Mouse (Mus musculus) embryonic fibroblast, embryonic 13.5 days (primary cell): ENCODE measurements around the gene Ank2.

ENCODE experiments used
- CTCF ChIP-seq: IDR thresholded peaks from 2 replicates; pipeline ENCODE4 v1.5.1; 2011; ENCODE audit warnings: mild to moderate bottlenecking, control low read depth, low read length, moderate library complexity, borderline replicate concordance; ENCODE audit not compliant: insufficient read depth
- POLR2A ChIP-seq: IDR thresholded peaks from 2 replicates; pipeline ENCODE4 v1.6.1; 2011; ENCODE audit warnings: low read depth, mild to moderate bottlenecking, control low read depth, low read length, moderate library complexity

DNA sequence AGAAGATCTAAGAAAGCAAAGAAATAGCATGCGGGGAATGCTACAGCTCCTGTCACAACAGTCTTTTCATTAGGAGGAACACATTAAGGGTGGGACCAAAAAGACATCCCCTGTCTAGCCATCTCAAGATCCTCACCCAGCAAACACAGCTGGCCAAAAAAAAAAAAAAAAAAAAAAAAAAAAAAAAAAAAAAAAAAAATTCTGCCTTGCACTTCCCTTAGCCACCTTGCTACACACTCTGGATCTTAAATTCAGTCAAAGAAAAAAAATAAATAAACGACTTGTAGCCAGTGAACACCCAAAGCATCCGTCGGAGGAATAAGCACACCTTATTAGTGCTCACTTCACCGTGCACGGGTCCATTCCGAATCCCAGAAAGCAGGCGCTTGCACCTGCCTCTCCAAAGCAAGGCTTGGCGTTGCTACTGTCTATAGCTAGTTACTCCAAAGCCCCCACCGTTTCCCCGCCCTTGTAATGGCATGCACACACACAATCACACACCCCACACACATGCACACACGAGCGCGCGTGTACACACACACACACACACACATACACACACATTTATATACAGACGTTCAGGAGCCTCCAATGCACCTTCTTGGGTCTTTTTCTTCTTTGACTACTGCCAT lies 273.9 kb downstream of the Ank2 start:
- TF ChIP-seq POLR2A (no peak), CTCF (no peak)
